Comparison of ENCODE assay signal across 8 mouse cellular contexts in the genomic region with DNA sequence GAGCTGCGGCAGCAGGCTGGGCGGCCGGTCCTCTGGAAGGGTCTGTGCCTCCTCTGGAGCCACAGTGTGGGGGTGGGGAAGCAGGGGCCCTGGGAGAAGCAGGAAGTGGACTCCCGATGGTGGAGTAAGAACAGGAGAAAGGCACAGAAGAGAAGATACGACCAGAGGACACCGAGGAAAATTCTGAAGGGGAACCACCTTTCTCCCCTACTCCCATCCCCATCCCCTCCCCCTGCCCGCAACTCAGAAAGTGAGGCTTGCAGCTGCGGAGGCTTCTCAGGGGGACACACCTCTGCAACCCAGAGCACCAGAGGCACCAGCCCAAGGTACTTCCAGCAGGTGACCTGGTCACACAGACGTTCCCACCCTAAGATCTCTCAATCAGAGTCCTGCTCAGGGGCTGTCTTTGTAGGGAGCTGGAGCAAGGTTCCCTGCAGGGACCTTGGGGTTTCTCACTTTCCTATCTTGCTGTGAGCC. TPM values are rescaled to one million over a fixed set of nuclear protein-coding genes. Genes with fewer than 3 reads are reported as not detected.
DNase-seq lines count a peak whose midpoint lies in the region; ATAC-seq lines count a peak whose summit lies in the region.

No protein-coding gene starts in this region.

- peak overlapping the region; percentile 87 for H3K4me3 ChIP-seq in megakaryocyte, embryonic 14.5 days (replicated peaks)
- peak overlapping the region; percentile 48 for H3K4me3 ChIP-seq in forebrain, embryonic 10.5 days
- peak overlapping the region; percentile 44 for H3K4me3 ChIP-seq in intestine, embryonic 16.5 days (ENCODE audit: low read length)

- no peak for ATAC-seq in megakaryocyte, adult 5-6 weeks (ENCODE audit: poor library complexity, severe bottlenecking)
- ATAC-seq in intestine, embryonic 16.5 days, result peak; percentile 77
- no peak for ATAC-seq in activated CD4-positive, CD25-positive, alpha-beta regulatory T cell, adult 4 months

- H3K27me3 ChIP-seq in megakaryocyte, embryonic 14.5 days (replicated peaks), result no peaks in the 10 kb centered on the region
- peaks cover 20% of the 10 kb centered on the region for H3K27me3 ChIP-seq in forebrain, embryonic 10.5 days (ENCODE audit: poor library complexity, severe bottlenecking)
- no peaks in the 10 kb centered on the region for H3K27me3 ChIP-seq in intestine, embryonic 16.5 days (replicated peaks; ENCODE audit: control insufficient read depth, insufficient read depth, low read length)

- peaks cover 48% of the 10 kb centered on the region for H3K4me1 ChIP-seq in megakaryocyte, embryonic 14.5 days
- H3K4me1 ChIP-seq in forebrain, embryonic 10.5 days, result peaks cover 28% of the 10 kb centered on the region
- H3K4me1 ChIP-seq in intestine, embryonic 16.5 days (ENCODE audit: control insufficient read depth, insufficient read depth, low read length), result peaks cover 18% of the 10 kb centered on the region; the same call in 1 of the 2 replicates

- H3K9me3 ChIP-seq in megakaryocyte, embryonic 14.5 days, result no peaks in the 10 kb centered on the region
- H3K9me3 ChIP-seq in forebrain, embryonic 10.5 days, result no peaks in the 10 kb centered on the region
- no peaks in the 10 kb centered on the region for H3K9me3 ChIP-seq in intestine, embryonic 16.5 days (ENCODE audit: control insufficient read depth, low read length)

- DNase-seq in forebrain, embryonic 10.5 days (ENCODE audit: extremely low spot score, low spot score), result peak; percentile 52
- DNase-seq in lung, postnatal 4 days, result peak; percentile 52
- peak; percentile 63 for DNase-seq in thymus, postnatal 4 days
- no peak for DNase-seq in layer of hippocampus, adult 9-10 months (ENCODE audit: low spot score)

- H3K27ac ChIP-seq in forebrain, embryonic 10.5 days, result peak overlapping the region; percentile 74
- H3K27ac ChIP-seq in intestine, embryonic 16.5 days (ENCODE audit: low read length), result peak overlapping the region; percentile 48

- WGBS in forebrain, embryonic 10.5 days, result 0% methylated on average over 9 of the region's 9 CpGs
- WGBS in intestine, embryonic 16.5 days, result 2% methylated on average over 9 of the region's 9 CpGs

- H3K9ac ChIP-seq in intestine, embryonic 16.5 days (ENCODE audit: low read depth, low read length), result peak overlapping the region; percentile 69

- no peaks in the 10 kb centered on the region for H3K36me3 ChIP-seq in megakaryocyte, embryonic 14.5 days (replicated peaks; ENCODE audit: low read length)
- H3K36me3 ChIP-seq in forebrain, embryonic 10.5 days (replicated peaks), result no peaks in the 10 kb centered on the region
- no peaks in the 10 kb centered on the region for H3K36me3 ChIP-seq in intestine, embryonic 16.5 days (ENCODE audit: control insufficient read depth, insufficient read depth, low read length)

- H3K4me2 ChIP-seq in intestine, embryonic 16.5 days (ENCODE audit: low read depth, low read length), result peak overlapping the region; percentile 66

RNA-seq across cellular contexts. Expression of a gene that starts 7.1 kb away (rescaled TPM):
- polyA plus RNA-seq in megakaryocyte, embryonic 14.5 days (2012; ENCODE audit: insufficient read depth, low replicate concordance), result 5.3 TPM in 1 of 2 replicates, not detected in the other
- 299 and 324 TPM in 2 replicates for total RNA-seq in megakaryocyte, adult 5-6 weeks (2015)
- total RNA-seq in megakaryocyte, adult 5-6 weeks (2017), result 454 and 463 TPM in 2 replicates
- 170 and 175 TPM in 2 replicates for polyA plus RNA-seq in forebrain, embryonic 10.5 days (2016; fragmentation: Nextera tagmentation; extraction: Ambion mirVana)
- 193 TPM in 2 replicates for polyA plus RNA-seq in intestine, embryonic 16.5 days (2015; fragmentation: Nextera tagmentation; extraction: Ambion mirVana)
- 100 to 1,000 TPM; 399 to 481 TPM for polyA plus RNA-seq in activated CD4-positive, CD25-positive, alpha-beta regulatory T cell, adult 4 months (2017; shearing (Covaris generic))

RNA-seq across cellular contexts. Expression of a gene that starts 27.4 kb away (rescaled TPM):
- 26.5 TPM in 1 of 2 replicates, not detected in the other for polyA plus RNA-seq in megakaryocyte, embryonic 14.5 days (2012; ENCODE audit: insufficient read depth, low replicate concordance)
- 107 and 122 TPM in 2 replicates for total RNA-seq in megakaryocyte, adult 5-6 weeks (2015)
- total RNA-seq in megakaryocyte, adult 5-6 weeks (2017), result 42.3 and 45.5 TPM in 2 replicates
- 257 and 263 TPM in 2 replicates for polyA plus RNA-seq in forebrain, embryonic 10.5 days (2016; fragmentation: Nextera tagmentation; extraction: Ambion mirVana)
- polyA plus RNA-seq in intestine, embryonic 16.5 days (2015; fragmentation: Nextera tagmentation; extraction: Ambion mirVana), result 88.3 and 107 TPM in 2 replicates
- 10 to 100 TPM; 51.8 to 68.2 TPM for polyA plus RNA-seq in activated CD4-positive, CD25-positive, alpha-beta regulatory T cell, adult 4 months (2017; shearing (Covaris generic))

RNA-seq across cellular contexts. Expression of a gene that starts 42.5 kb away (rescaled TPM):
- 0.17 TPM in 1 of 2 replicates, not detected in the other for polyA plus RNA-seq in megakaryocyte, embryonic 14.5 days (2012; ENCODE audit: insufficient read depth, low replicate concordance)
- 0.46 TPM in 1 of 2 replicates, not detected in the other for total RNA-seq in megakaryocyte, adult 5-6 weeks (2015)
- total RNA-seq in megakaryocyte, adult 5-6 weeks (2017), result 0.11 and 0.41 TPM in 2 replicates
- not detected in 2 replicates for polyA plus RNA-seq in forebrain, embryonic 10.5 days (2016; fragmentation: Nextera tagmentation; extraction: Ambion mirVana)
- polyA plus RNA-seq in intestine, embryonic 16.5 days (2015; fragmentation: Nextera tagmentation; extraction: Ambion mirVana), result 5.4 and 15.1 TPM in 2 replicates
- polyA plus RNA-seq in activated CD4-positive, CD25-positive, alpha-beta regulatory T cell, adult 4 months (2017; shearing (Covaris generic)), result under 1 TPM in 1 of 2 experiments, not detected in 1; 0.20 TPM

RNA-seq across cellular contexts. Expression of a gene that starts 46.2 kb away (rescaled TPM):
- not detected in 2 replicates for polyA plus RNA-seq in megakaryocyte, embryonic 14.5 days (2012; ENCODE audit: insufficient read depth, low replicate concordance)
- total RNA-seq in megakaryocyte, adult 5-6 weeks (2015), result 0.55 and 0.80 TPM in 2 replicates
- total RNA-seq in megakaryocyte, adult 5-6 weeks (2017), result 0.40 and 1.7 TPM in 2 replicates
- not detected in 2 replicates for polyA plus RNA-seq in forebrain, embryonic 10.5 days (2016; fragmentation: Nextera tagmentation; extraction: Ambion mirVana)
- not detected in 2 replicates for polyA plus RNA-seq in intestine, embryonic 16.5 days (2015; fragmentation: Nextera tagmentation; extraction: Ambion mirVana)
- polyA plus RNA-seq in activated CD4-positive, CD25-positive, alpha-beta regulatory T cell, adult 4 months (2017; shearing (Covaris generic)), result not detected

Comparison
In these comparisons a context has a peak if more than half of its experiments do, and no peak if none do; other contexts are left out.
1. RNA of a gene that starts 7.1 kb away (polyA plus RNA-seq): 399 to 481 TPM in activated CD4-positive, CD25-positive, alpha-beta regulatory T cell, adult 4 months, 193 TPM in intestine, embryonic 16.5 days and 170 to 175 TPM in forebrain, embryonic 10.5 days; 5.3 TPM in megakaryocyte, embryonic 14.5 days; every median in the first group is over 10 times any median in the second.
2. Peak in every context shown above with its lines, with median percentiles within 50 percentile points of each other: H3K4me3 ChIP-seq.